Mouse (Mus musculus) layer of hippocampus, postnatal 25 days (tissue): ENCODE results near the gene Galm. TPM values are rescaled to one million over a fixed set of nuclear protein-coding genes. Genes with fewer than 3 reads are reported as not detected.
"Not testable (repeated sequence)": the region's sequence is repeated elsewhere in the genome, so short reads cannot be mapped to it uniquely, and the experiment has no call there.

ENCODE experiments used
- DNase-seq, 2 experiments: peaks; one replicate each; pipeline ENCODE4 v3.0.0; 2022; ENCODE audit warnings: mixed read lengths in 2 of 2, low spot score in 1 of 2; ENCODE audit errors: extremely low spot score in 1 of 2
- total RNA-seq, 2 experiments: library from RNA; stranded (reverse); gene quantifications; 2 replicates each; pipeline ENCODE4 v1.2.3; 2021

Galm gene
- total RNA-seq, 2 experiments from 2014 or later = 3.7 to 4.1 TPM

- DNase-seq = no peak
Measured at GRCm38 (mm10) chr17:80199160-80199778, 72.0 kb downstream of the Galm start.

- no peak for DNase-seq
Measured at GRCm38 (mm10) chr17:80205657-80206056, 78.4 kb downstream of the Galm start.

DNA sequence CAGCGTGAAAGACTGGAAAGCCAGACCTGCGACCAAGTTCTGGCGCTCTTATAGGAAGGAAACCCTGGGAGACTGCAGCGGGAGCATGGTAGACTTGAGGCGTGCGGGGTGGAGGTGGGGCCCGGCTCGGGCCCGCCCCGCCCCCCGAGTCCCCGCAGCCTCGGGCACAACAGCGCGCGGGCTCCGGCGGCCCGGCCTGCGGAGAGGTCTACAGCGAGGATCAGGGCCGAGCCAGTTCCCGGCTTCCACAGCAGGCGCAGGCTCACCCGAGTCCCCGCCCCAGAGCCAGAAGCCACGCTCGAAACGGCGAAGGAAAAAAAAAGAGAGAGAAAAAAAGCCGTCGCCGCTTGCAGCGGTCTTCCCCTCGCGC lies 79.0 kb downstream of the Galm start:
- DNase-seq = peak in 1 of 2 experiments; percentile 31

GRCm38 (mm10) chr17:80206671-80207581 lies 79.7 kb downstream of the Galm start, which contains the start of the genes Srsf7 and Ttc39d:
Gene Srsf7, minus strand, starts transcription at chr17:80207307.
Gene Ttc39d, plus strand, starts transcription at chr17:80207460.
- peak; percentile 98 to 99 for DNase-seq

DNA sequence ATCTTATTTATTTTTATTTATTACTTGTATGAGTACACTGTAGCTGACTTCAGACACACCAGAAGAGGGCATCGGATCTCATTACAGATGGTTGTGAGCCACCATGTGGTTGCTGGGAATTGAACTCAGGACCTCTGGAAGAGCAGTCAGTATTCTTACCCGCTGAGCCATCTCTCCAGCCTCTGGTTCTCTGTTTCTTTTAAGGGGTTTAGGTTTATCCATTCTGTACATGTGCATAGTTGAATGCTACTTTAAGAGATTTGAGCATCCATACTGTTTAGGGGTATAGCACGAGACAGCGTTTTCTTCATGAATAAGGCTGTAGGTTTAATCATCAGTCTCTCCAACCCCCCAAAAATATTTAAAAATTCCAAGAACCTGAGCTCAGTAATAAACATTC lies 86.7 kb downstream of the Galm start:
- not testable (repeated sequence) for DNase-seq

GRCm38 (mm10) chr17:80220131-80220530 lies 92.9 kb downstream of the Galm start:
- no peak for DNase-seq

- no peak for DNase-seq
Measured at GRCm38 (mm10) chr17:80221202-80221601, 93.9 kb downstream of the Galm start.

DNA sequence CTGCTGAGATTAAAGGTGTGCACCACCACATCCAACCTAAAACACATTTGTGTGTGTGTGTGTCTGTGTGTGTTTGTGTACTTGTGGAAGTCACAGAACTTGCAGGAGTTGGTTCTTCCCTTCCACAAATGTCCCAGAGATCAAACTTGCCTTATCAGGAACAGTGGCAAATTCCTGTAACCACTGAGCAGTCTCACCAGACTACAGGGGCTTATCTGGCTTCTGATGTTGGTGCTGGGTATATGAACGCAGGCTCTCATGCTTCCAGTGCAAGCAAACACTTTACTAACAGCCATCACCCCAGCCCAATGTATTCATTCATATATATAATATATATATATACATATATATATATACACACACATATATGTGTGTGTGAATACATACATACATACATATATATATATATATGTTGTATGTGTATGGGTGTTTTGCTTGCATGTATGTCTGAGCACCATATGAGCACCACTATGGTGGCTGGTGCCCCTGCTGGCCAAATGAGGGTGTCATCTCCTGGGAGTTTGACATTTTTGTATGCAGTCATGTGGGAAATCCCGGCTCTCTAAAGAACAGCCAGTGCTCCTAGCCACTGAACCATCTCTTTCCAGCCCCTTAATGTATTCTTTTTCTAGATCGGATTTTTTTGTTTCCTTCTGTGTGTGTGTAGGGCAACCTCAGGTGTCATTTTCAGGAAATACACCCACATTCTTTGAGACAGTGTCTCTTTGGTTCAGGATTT lies 94.8 kb downstream of the Galm start:
- no peak for DNase-seq

- no peak for DNase-seq
Measured at GRCm38 (mm10) chr17:80223829-80224228, 96.6 kb downstream of the Galm start.

GRCm38 (mm10) chr17:80224326-80225116 lies 97.2 kb downstream of the Galm start, which contains the start of gene Gemin6:
Gene Gemin6, plus strand, starts transcription at chr17:80224441.
- DNase-seq = peak; percentile 57 to 72

DNA sequence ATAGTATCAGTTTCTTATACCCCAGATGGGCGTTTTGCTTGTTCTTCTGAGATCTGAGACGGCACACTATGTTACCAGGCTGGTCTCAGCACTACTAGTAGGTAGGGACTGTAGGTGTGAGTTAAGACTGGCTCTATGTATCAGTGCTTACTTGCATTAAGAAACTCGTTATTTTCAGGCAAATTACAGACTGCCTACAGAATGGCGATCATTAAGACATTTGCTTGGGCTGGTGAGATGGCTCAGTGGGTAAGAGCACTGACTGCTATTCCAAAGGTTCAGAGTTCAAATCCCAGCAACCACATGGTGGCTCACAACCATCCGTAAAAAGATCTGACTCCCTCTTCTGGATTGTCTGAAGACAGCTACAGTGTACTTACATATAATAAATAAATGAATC lies 97.9 kb downstream of the Galm start:
- DNase-seq = not testable (repeated sequence)

- DNase-seq = no peak
Measured at GRCm38 (mm10) chr17:80229396-80229795, 102.1 kb downstream of the Galm start.

DNA sequence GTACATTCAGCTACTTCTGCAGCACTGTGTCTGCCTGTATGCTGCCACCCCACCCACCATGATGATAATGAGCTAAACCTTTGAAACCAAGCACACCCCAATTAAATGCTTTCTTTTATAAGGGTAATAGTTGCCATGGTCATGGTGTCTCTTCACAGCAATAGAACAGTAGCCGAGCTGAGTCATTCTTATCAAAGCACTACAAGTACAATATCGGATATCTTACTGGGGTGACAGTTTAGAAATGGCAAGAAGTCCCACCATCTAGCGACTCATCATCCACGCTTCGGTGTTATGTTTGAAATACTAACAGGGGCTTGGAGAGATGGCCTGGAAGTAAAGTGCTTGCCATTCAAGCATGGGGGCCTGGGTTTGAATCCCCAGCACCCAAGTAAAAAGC lies 106.6 kb downstream of the Galm start:
- no peak for DNase-seq

DNA sequence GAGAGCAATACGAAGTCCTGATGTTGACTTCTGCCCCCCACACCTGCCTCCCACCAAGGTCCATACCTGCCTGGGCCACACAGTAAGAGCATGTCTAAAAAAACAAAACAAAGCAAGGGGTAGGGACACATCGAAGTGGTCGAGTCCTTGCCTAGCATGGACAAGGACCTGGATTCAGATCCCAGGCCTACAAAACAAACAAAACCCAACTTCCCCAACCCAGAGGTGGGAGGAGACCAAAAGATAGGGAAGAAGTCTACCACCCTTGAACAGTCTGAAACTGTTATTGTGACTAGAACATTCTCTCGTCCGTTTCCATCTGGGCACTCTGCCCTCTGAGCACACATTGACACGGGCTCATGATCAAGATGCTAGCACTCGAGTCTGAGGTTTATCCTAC lies 107.1 kb downstream of the Galm start:
- no peak for DNase-seq

Other genes starting within 250 kb of the Galm start
- gene Atl2, start 231.3 kb upstream of the Galm start, total RNA-seq = 10 to 100 TPM; 52.3 to 55.4 TPM
- 10 to 100 TPM; 57.1 to 64.1 TPM for gene Hnrnpll, start 65.1 kb upstream of the Galm start, total RNA-seq
- 100 to 1,000 TPM; 108 to 115 TPM for gene Srsf7, start 79.8 kb downstream of the Galm start, total RNA-seq
- under 1 TPM; 0.12 to 0.42 TPM for gene Ttc39d, start 80.0 kb downstream of the Galm start, total RNA-seq
- 1 to 10 TPM; 4.8 to 5.9 TPM for gene Gemin6, start 97.0 kb downstream of the Galm start, total RNA-seq
- gene Morn2, start 162.7 kb downstream of the Galm start, total RNA-seq = 10 to 100 TPM; 17.0 to 19.1 TPM
- 10 to 100 TPM; 35.2 to 39.9 TPM for gene Dhx57, start 163.0 kb downstream of the Galm start, total RNA-seq
- gene Arhgef33, start 179.9 kb downstream of the Galm start, total RNA-seq = 1 to 10 TPM; 1.9 to 3.1 TPM
- 1 to 10 TPM; 1.8 to 3.0 TPM for gene Gm10190, start 246.1 kb downstream of the Galm start, total RNA-seq